8 mouse cellular contexts compared by ENCODE assay signal in the genomic region with DNA sequence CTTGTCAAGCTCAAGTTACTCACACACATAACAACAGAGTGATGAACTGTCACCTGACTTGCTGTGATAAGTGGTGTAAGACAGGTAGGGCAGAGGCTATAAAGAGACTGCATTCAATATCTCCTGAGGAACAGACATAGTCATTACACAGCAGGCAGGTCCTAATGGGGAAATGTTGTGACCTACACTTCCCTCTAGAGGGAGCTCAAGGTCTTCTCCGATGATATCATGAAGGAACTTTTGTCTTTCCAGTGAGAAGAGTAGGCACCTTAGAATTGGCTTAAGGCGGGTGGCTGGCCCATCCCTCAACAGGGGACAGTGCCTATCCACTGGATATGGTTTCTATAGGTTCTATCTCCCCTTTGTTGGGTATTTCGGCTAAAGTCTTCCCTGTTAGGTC. TPM values are rescaled to one million over a fixed set of nuclear protein-coding genes. Genes with fewer than 3 reads are reported as not detected.
DNase-seq lines count a peak whose midpoint lies in the region; ATAC-seq lines count a peak whose summit lies in the region.

No protein-coding gene starts in this region.

- DNase-seq in B cell, adult 2 months = peak; percentile 50 to 58
- DNase-seq in ZHBTc4 (ENCODE audit: low read depth, low spot score) = peak; percentile 77
- peak; percentile 89 for DNase-seq in embryo, embryonic 10.5 days (ENCODE audit: low spot score)
- peak; percentile 90 for DNase-seq in kidney, adult 9 months

- H3K4me3 ChIP-seq in limb, embryonic 12.5 days (replicated peaks) = no peak overlapping the region
- H3K4me3 ChIP-seq in midbrain, embryonic 15.5 days = no peak overlapping the region
- H3K4me3 ChIP-seq in stomach, embryonic 15.5 days (replicated peaks) = no peak overlapping the region

- peak; percentile 100 for ATAC-seq in granulocyte monocyte progenitor cell, adult 5-6 weeks (replicated peaks; ENCODE audit: poor library complexity, severe bottlenecking)
- ATAC-seq in limb, embryonic 12.5 days (ENCODE audit: insufficient number of reproducible peaks, insufficient read depth, low FRiP score, low TSS enrichment, low read depth) = peak; percentile 73; the same call in 1 of the 2 replicates
- ATAC-seq in midbrain, embryonic 15.5 days (replicated peaks) = peak; percentile 67
- peak; percentile 58 for ATAC-seq in stomach, embryonic 15.5 days (ENCODE audit: insufficient read depth, low FRiP score, low read depth)

- no peaks in the 10 kb centered on the region for H3K4me1 ChIP-seq in limb, embryonic 12.5 days (replicated peaks)
- no peaks in the 10 kb centered on the region for H3K4me1 ChIP-seq in midbrain, embryonic 15.5 days
- H3K4me1 ChIP-seq in stomach, embryonic 15.5 days = no peaks in the 10 kb centered on the region

- H3K27ac ChIP-seq in limb, embryonic 12.5 days = no peak overlapping the region
- no peak overlapping the region for H3K27ac ChIP-seq in midbrain, embryonic 15.5 days
- no peak overlapping the region for H3K27ac ChIP-seq in stomach, embryonic 15.5 days

- H3K9me3 ChIP-seq in limb, embryonic 12.5 days = no peaks in the 10 kb centered on the region
- no peaks in the 10 kb centered on the region for H3K9me3 ChIP-seq in midbrain, embryonic 15.5 days
- H3K9me3 ChIP-seq in stomach, embryonic 15.5 days = no peaks in the 10 kb centered on the region

- H3K36me3 ChIP-seq in limb, embryonic 12.5 days = no peaks in the 10 kb centered on the region
- H3K36me3 ChIP-seq in midbrain, embryonic 15.5 days (replicated peaks) = no peaks in the 10 kb centered on the region
- no peaks in the 10 kb centered on the region for H3K36me3 ChIP-seq in stomach, embryonic 15.5 days

- 26% methylated on average over 3 of the region's 3 CpGs for WGBS in limb, embryonic 12.5 days
- WGBS in midbrain, embryonic 15.5 days = 21% methylated on average over 3 of the region's 3 CpGs
- WGBS in stomach, embryonic 15.5 days = 16% methylated on average over 3 of the region's 3 CpGs

- no peaks in the 10 kb centered on the region; the same call in 1 of the 2 replicates for H3K27me3 ChIP-seq in limb, embryonic 12.5 days
- H3K27me3 ChIP-seq in midbrain, embryonic 15.5 days (replicated peaks) = no peaks in the 10 kb centered on the region
- no peaks in the 10 kb centered on the region for H3K27me3 ChIP-seq in stomach, embryonic 15.5 days (replicated peaks)

- no peak overlapping the region for H3K4me2 ChIP-seq in limb, embryonic 12.5 days
- H3K4me2 ChIP-seq in midbrain, embryonic 15.5 days = no peak overlapping the region
- H3K4me2 ChIP-seq in stomach, embryonic 15.5 days = no peak overlapping the region

- H3K9ac ChIP-seq in limb, embryonic 12.5 days (replicated peaks) = no peak overlapping the region
- H3K9ac ChIP-seq in midbrain, embryonic 15.5 days = no peak overlapping the region
- H3K9ac ChIP-seq in stomach, embryonic 15.5 days = no peak overlapping the region

RNA-seq across cellular contexts. Expression of a gene that starts 18.3 kb away (rescaled TPM):
- not detected in 2 replicates for total RNA-seq in granulocyte monocyte progenitor cell, adult 5-6 weeks (2014; fragmentation: Nextera tagmentation)
- total RNA-seq in granulocyte monocyte progenitor cell, adult 5-6 weeks (2017) = not detected in 2 replicates
- polyA plus RNA-seq in limb, embryonic 12.5 days (2016; fragmentation: Nextera tagmentation; extraction: Ambion mirVana) = 0.10 TPM in 1 of 2 replicates, not detected in the other
- 0.25 and 0.77 TPM in 2 replicates for polyA plus RNA-seq in midbrain, embryonic 15.5 days (2015; fragmentation: Nextera tagmentation; extraction: Ambion mirVana)
- 77.3 and 88.5 TPM in 2 replicates for polyA plus RNA-seq in stomach, embryonic 15.5 days (2015; fragmentation: Nextera tagmentation; extraction: Ambion mirVana)

RNA-seq across cellular contexts. Expression of a gene that starts 30.1 kb away (rescaled TPM):
- not detected in 2 replicates for total RNA-seq in granulocyte monocyte progenitor cell, adult 5-6 weeks (2014; fragmentation: Nextera tagmentation)
- total RNA-seq in granulocyte monocyte progenitor cell, adult 5-6 weeks (2017) = not detected in 2 replicates
- 16.6 and 20.8 TPM in 2 replicates for polyA plus RNA-seq in limb, embryonic 12.5 days (2016; fragmentation: Nextera tagmentation; extraction: Ambion mirVana)
- polyA plus RNA-seq in midbrain, embryonic 15.5 days (2015; fragmentation: Nextera tagmentation; extraction: Ambion mirVana) = 107 and 108 TPM in 2 replicates
- 26.7 and 29.2 TPM in 2 replicates for polyA plus RNA-seq in stomach, embryonic 15.5 days (2015; fragmentation: Nextera tagmentation; extraction: Ambion mirVana)

RNA-seq across cellular contexts. Expression of a gene that starts 46.6 kb away (rescaled TPM):
- total RNA-seq in granulocyte monocyte progenitor cell, adult 5-6 weeks (2014; fragmentation: Nextera tagmentation) = 1.9 and 2.8 TPM in 2 replicates
- 6.2 and 6.7 TPM in 2 replicates for total RNA-seq in granulocyte monocyte progenitor cell, adult 5-6 weeks (2017)
- 13.6 and 14.3 TPM in 2 replicates for polyA plus RNA-seq in limb, embryonic 12.5 days (2016; fragmentation: Nextera tagmentation; extraction: Ambion mirVana)
- polyA plus RNA-seq in midbrain, embryonic 15.5 days (2015; fragmentation: Nextera tagmentation; extraction: Ambion mirVana) = 12.6 and 12.8 TPM in 2 replicates
- 6.0 and 7.0 TPM in 2 replicates for polyA plus RNA-seq in stomach, embryonic 15.5 days (2015; fragmentation: Nextera tagmentation; extraction: Ambion mirVana)

RNA-seq across cellular contexts. Expression of a gene that starts 46.7 kb away (rescaled TPM):
- total RNA-seq in granulocyte monocyte progenitor cell, adult 5-6 weeks (2014; fragmentation: Nextera tagmentation) = 34.6 and 40.5 TPM in 2 replicates
- total RNA-seq in granulocyte monocyte progenitor cell, adult 5-6 weeks (2017) = 38.7 and 39.9 TPM in 2 replicates
- 89.3 and 92.4 TPM in 2 replicates for polyA plus RNA-seq in limb, embryonic 12.5 days (2016; fragmentation: Nextera tagmentation; extraction: Ambion mirVana)
- 70.6 and 77.5 TPM in 2 replicates for polyA plus RNA-seq in midbrain, embryonic 15.5 days (2015; fragmentation: Nextera tagmentation; extraction: Ambion mirVana)
- 85.6 and 91.3 TPM in 2 replicates for polyA plus RNA-seq in stomach, embryonic 15.5 days (2015; fragmentation: Nextera tagmentation; extraction: Ambion mirVana)

Comparison
In these comparisons a context has a peak if more than half of its experiments do, and no peak if none do; other contexts are left out.
1. RNA of a gene that starts 18.3 kb away (polyA plus RNA-seq): 77.3 to 88.5 TPM in stomach, embryonic 15.5 days; 0.25 to 0.77 TPM in midbrain, embryonic 15.5 days and 0.10 TPM in limb, embryonic 12.5 days; every median in the first group is over 10 times any median in the second.
2. Peak in every context shown above with its lines, with median percentiles within 50 percentile points of each other: DNase-seq and ATAC-seq.